Mouse (Mus musculus): ENCODE measurements around the gene Plcxd3. TPM values are rescaled to one million over a fixed set of nuclear protein-coding genes. Genes with fewer than 3 reads are reported as not detected.
"Not testable (repeated sequence)": the region's sequence is repeated elsewhere in the genome, so short reads cannot be mapped to it uniquely, and the experiment has no call there.

Gene Plcxd3
- polyA plus RNA-seq, 1 experiment from 2014 or later: 5.1 TPM

DNA sequence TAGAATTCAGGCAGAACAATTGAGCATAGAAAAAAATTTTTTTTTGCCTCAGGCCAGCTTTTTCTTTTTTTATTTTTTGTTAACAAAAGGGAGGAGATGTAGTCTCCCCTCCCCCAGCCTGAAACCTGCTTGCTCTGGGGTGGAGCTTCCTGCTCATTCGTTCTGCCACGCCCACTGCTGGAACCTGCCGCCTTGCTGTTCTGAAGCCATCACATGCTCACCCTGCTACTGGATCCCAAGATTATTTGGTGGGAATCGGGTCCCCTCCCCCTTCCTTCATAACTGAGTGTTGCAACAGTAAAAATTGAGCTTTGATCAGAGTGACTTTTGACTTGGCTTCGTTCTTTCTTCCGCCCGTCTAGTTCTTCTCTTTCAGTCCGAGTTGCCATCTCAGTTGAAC is 224.0 kb downstream of the Plcxd3 start:
- not testable (repeated sequence) for H3K27me3 ChIP-seq (replicated peaks; ENCODE audit: low read depth, poor library complexity, severe bottlenecking); H3K4me3 ChIP-seq; H3K9me3 ChIP-seq; H3K36me3 ChIP-seq (replicated peaks); H3K27ac ChIP-seq (replicated peaks); DNase-seq (ENCODE audit: low spot score); H3K4me1 ChIP-seq
- 90% methylated on average over 8 of the region's 8 CpGs for WGBS

DNA sequence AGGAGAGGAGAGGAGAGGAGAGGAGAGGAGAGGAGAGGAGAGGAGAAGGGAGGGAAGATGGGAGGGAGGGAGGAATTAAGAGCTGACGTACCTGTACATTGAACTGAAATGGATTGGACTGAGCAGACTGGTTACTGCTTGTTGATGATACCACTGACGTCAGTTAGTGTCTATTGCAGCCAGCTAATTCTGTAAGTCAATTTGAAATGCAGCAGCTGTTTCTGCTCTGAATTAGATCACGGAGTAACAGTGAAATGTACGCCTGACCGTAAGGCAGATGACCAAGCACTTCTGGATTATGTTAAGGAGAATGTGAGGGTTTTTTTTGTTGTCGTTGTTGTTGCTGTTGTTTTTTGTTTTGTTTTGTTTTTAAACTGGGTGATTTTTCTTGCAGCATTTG is 230.3 kb downstream of the Plcxd3 start:
- Histone ChIP-seq H3K27me3 (replicated peaks; ENCODE audit: low read depth, poor library complexity, severe bottlenecking) (no peaks in the 10 kb centered on the region), H3K4me3 (no peak overlapping the region), H3K9me3 (no peaks in the 10 kb centered on the region), H3K27ac (replicated peaks) (no peak overlapping the region), H3K36me3 (replicated peaks) (no peaks in the 10 kb centered on the region), H3K4me1 (no peaks in the 10 kb centered on the region)
- no peak for DNase-seq (ENCODE audit: low spot score)
- 84% methylated on average over 6 of the region's 6 CpGs for WGBS
